Mouse (Mus musculus): Measurements from ENCODE around the gene Tbc1d21. TPM values are rescaled to one million over a fixed set of nuclear protein-coding genes. Genes with fewer than 3 reads are reported as not detected.
A peak's percentile ranks its signal among the peaks of the same experiment; 100 is the strongest.

The Tbc1d21 gene
- polyA plus RNA-seq, 1 experiment from 2014 or later = not detected

GRCm38 (mm10) chr9:58312944-58313359, 57.3 kb downstream of the Tbc1d21 start, which contains the start of gene Loxl1:
TSS of gene Loxl1 (minus strand) at chr9:58313186.
- Histone ChIP-seq H3K9ac (peak within 1 kb of the TSS; percentile 74), H3K4me3 (peak within 1 kb of the TSS; percentile 61), H3K4me2 (peak within 1 kb of the TSS; percentile 83), H3K27me3 (peaks cover 4% of the 10 kb centered on the region; the same call in 1 of the 2 replicates), H3K36me3 (no peaks in the 10 kb centered on the region), H3K9me3 (no peaks in the 10 kb centered on the region), H3K27ac (peak within 1 kb of the TSS; percentile 95), H3K4me1 (peaks cover 95% of the 10 kb centered on the region)
- WGBS = 2% methylated on average over 21 of the region's 21 CpGs
- peak; percentile 58 for ATAC-seq (ENCODE audit: insufficient number of reproducible peaks, low FRiP score, low TSS enrichment, low read depth)

- Histone ChIP-seq H3K36me3 (no peaks in the 10 kb centered on the region), H3K4me2 (peak overlapping the region; percentile 83), H3K4me1 (peaks cover 96% of the 10 kb centered on the region), H3K9me3 (no peaks in the 10 kb centered on the region), H3K27me3 (peaks cover 4% of the 10 kb centered on the region; the same call in 1 of the 2 replicates), H3K4me3 (peak overlapping the region; percentile 61), H3K27ac (peak overlapping the region; percentile 95), H3K9ac (peak overlapping the region; percentile 74)
- WGBS = 2% methylated on average over 71 of the region's 72 CpGs
- ATAC-seq (ENCODE audit: insufficient number of reproducible peaks, low FRiP score, low TSS enrichment, low read depth) = no peak
Measured at GRCm38 (mm10) chr9:58312196-58312943, 57.9 kb downstream of the Tbc1d21 start.

GRCm38 (mm10) chr9:58311191-58311910, 58.9 kb downstream of the Tbc1d21 start:
- Histone ChIP-seq H3K27me3 (peaks cover 4% of the 10 kb centered on the region; the same call in 1 of the 2 replicates), H3K9ac (peak overlapping the region; percentile 74), H3K4me3 (peak overlapping the region; percentile 61), H3K27ac (peak overlapping the region; percentile 95), H3K36me3 (no peaks in the 10 kb centered on the region), H3K4me2 (peak overlapping the region; percentile 83), H3K4me1 (peaks cover 96% of the 10 kb centered on the region), H3K9me3 (no peaks in the 10 kb centered on the region)
- no peak for ATAC-seq (ENCODE audit: insufficient number of reproducible peaks, low FRiP score, low TSS enrichment, low read depth)
- 55% methylated on average over 33 of the region's 33 CpGs for WGBS

GRCm38 (mm10) chr9:58310043-58310660, 60.1 kb downstream of the Tbc1d21 start:
- 63% methylated on average over 14 of the region's 14 CpGs for WGBS
- no peak for ATAC-seq (ENCODE audit: insufficient number of reproducible peaks, low FRiP score, low TSS enrichment, low read depth)
- H3K4me2 ChIP-seq = peak overlapping the region; percentile 39

More at GRCm38 (mm10) chr9:58310043-58310660, 60.1 kb downstream of the Tbc1d21 start:
- Histone ChIP-seq H3K9me3 (no peaks in the 10 kb centered on the region), H3K27ac (peak overlapping the region; percentile 24; the same call in 1 of the 2 replicates), H3K36me3 (no peaks in the 10 kb centered on the region), H3K9ac (no peak overlapping the region; the same call in 1 of the 2 replicates), H3K27me3 (peaks cover 4% of the 10 kb centered on the region; the same call in 1 of the 2 replicates), H3K4me3 (peak overlapping the region; percentile 21), H3K4me1 (peaks cover 96% of the 10 kb centered on the region)

Other genes with a start within 250 kb of the Tbc1d21 start
- 216 and 254 TPM in 2 replicates for gene Islr, start 166.1 kb downstream of the Tbc1d21 start, polyA plus RNA-seq (2015; fragmentation: Nextera tagmentation; extraction: Ambion mirVana)
- 0.55 and 1.5 TPM in 2 replicates for gene Islr2, start 166.1 kb downstream of the Tbc1d21 start, polyA plus RNA-seq (2015; fragmentation: Nextera tagmentation; extraction: Ambion mirVana)
- gene Pml, start 120.7 kb downstream of the Tbc1d21 start, polyA plus RNA-seq (2015; fragmentation: Nextera tagmentation; extraction: Ambion mirVana) = 15.7 and 16.4 TPM in 2 replicates
- gene Stoml1, start 117.3 kb downstream of the Tbc1d21 start, polyA plus RNA-seq (2015; fragmentation: Nextera tagmentation; extraction: Ambion mirVana) = 34.2 and 35.5 TPM in 2 replicates
- 92.6 and 110 TPM in 2 replicates for gene Loxl1, start 57.3 kb downstream of the Tbc1d21 start, polyA plus RNA-seq (2015; fragmentation: Nextera tagmentation; extraction: Ambion mirVana)
- 2.9 and 3.2 TPM in 2 replicates for gene Insyn1, start 118.1 kb upstream of the Tbc1d21 start, polyA plus RNA-seq (2015; fragmentation: Nextera tagmentation; extraction: Ambion mirVana)
- 57.5 and 59.2 TPM in 2 replicates for gene Cd276, start 185.0 kb upstream of the Tbc1d21 start, polyA plus RNA-seq (2015; fragmentation: Nextera tagmentation; extraction: Ambion mirVana)
- gene Nptn, start 211.8 kb upstream of the Tbc1d21 start, polyA plus RNA-seq (2015; fragmentation: Nextera tagmentation; extraction: Ambion mirVana) = 124 and 129 TPM in 2 replicates